Mouse (Mus musculus): ENCODE measurements around the gene Ddx25. TPM values are rescaled to one million over a fixed set of nuclear protein-coding genes. Genes with fewer than 3 reads are reported as not detected.

Gene Ddx25
- polyA plus RNA-seq, 1 experiment = not detected

DNA sequence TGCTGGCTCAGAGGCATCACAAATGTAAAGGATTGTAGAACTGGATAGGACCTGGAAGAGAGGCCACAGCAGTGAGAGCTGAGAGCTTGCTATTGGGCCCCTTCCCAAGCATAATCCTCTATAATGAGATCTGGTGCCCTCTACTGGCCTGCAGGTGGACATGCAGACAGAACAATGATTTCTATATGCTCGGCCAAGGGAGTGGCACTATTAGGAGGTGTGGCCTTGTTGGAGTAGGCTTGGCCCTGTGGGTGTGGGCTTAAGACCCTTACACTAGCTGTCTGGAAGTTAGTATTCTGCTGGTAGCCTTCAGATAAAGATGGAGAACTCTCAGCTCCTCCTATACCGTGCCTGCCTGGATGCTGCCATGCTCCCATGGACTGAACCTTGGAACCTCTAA, 23.2 kb downstream of the Ddx25 start:
- TF ChIP-seq POLR2A (IDR thresholded peaks at IDR 0.05; ENCODE audit: borderline replicate concordance, control insufficient read depth, low read depth, low read length) (no peak), CTCF (IDR thresholded peaks at IDR 0.05; ENCODE audit: control insufficient read depth, insufficient read depth, low read length) (peak; percentile 61)
- no peak overlapping the region for H3K27ac ChIP-seq (ENCODE audit: control insufficient read depth, insufficient read depth, low read depth, low read length, poor library complexity)
- no peaks in the 10 kb centered on the region for H3K4me1 ChIP-seq (ENCODE audit: control insufficient read depth, insufficient read depth, low read length)
- H3K4me3 ChIP-seq (replicated peaks; ENCODE audit: control insufficient read depth, low read depth, low read length) = no peak overlapping the region
- 24% methylated on average over 2 of the region's 2 CpGs for WGBS

DNA sequence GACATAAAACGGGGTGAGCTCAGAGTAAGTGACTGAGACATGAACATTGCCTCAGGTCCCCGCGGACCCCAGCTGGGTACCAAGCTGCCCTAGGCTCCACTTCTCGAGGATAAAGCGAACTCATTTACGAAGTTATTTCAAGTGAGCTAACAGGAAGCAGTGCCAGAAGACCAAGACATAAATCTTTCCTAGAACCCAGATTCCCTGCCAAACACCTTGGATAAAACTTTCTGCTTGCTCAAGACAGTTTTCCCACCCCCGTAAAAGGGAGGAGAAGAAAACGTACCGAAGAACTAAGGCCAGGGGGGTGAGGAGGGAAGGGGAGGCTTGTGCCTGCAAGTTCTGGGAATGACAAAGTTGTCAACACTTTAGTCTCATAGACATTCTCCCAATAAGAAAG, 25.1 kb downstream of the Ddx25 start:
- Histone ChIP-seq H3K4me1 (ENCODE audit: control insufficient read depth, insufficient read depth, low read length) (no peaks in the 10 kb centered on the region), H3K27ac (ENCODE audit: control insufficient read depth, insufficient read depth, low read depth, low read length, poor library complexity) (no peak overlapping the region), H3K4me3 (replicated peaks; ENCODE audit: control insufficient read depth, low read depth, low read length) (no peak overlapping the region)
- no peak for TF ChIP-seq POLR2A (IDR thresholded peaks at IDR 0.05; ENCODE audit: borderline replicate concordance, control insufficient read depth, low read depth, low read length)
- no peak for TF ChIP-seq CTCF (IDR thresholded peaks at IDR 0.05; ENCODE audit: control insufficient read depth, insufficient read depth, low read length)
- 66% methylated on average over 9 of the region's 9 CpGs for WGBS

GRCm38 (mm10) chr9:35529796-35530195, 28.5 kb downstream of the Ddx25 start:
- Histone ChIP-seq H3K4me1 (ENCODE audit: control insufficient read depth, insufficient read depth, low read length) (no peaks in the 10 kb centered on the region), H3K4me3 (replicated peaks; ENCODE audit: control insufficient read depth, low read depth, low read length) (no peak overlapping the region), H3K27ac (ENCODE audit: control insufficient read depth, insufficient read depth, low read depth, low read length, poor library complexity) (no peak overlapping the region)
- 33% methylated on average over 1 of the region's 1 CpGs for WGBS
- no peak for TF ChIP-seq POLR2A (IDR thresholded peaks at IDR 0.05; ENCODE audit: borderline replicate concordance, control insufficient read depth, low read depth, low read length)
- no peak for TF ChIP-seq CTCF (IDR thresholded peaks at IDR 0.05; ENCODE audit: control insufficient read depth, insufficient read depth, low read length)

DNA sequence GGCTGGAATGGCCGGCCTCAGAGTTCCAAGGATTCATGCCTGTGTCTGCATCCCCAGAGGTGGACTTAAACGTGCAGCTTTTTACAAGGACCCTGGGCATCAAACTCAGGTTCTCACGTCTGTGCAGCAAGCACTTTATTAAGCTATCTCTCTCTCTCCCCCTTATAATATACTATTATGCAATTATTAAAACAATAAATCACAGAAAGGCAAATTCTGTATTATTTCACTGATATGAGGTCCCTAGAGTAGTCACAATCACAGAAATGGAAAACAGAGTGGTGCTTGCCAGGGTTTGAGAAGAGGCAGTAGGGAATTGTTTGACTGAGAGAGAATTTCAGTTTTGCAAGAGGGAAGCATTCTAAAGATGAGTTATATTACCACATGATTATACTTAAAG, 29.2 kb downstream of the Ddx25 start:
- TF ChIP-seq CTCF (IDR thresholded peaks at IDR 0.05; ENCODE audit: control insufficient read depth, insufficient read depth, low read length) (no peak), POLR2A (IDR thresholded peaks at IDR 0.05; ENCODE audit: borderline replicate concordance, control insufficient read depth, low read depth, low read length) (no peak)
- WGBS = 57% methylated on average over 3 of the region's 3 CpGs
- Histone ChIP-seq H3K27ac (ENCODE audit: control insufficient read depth, insufficient read depth, low read depth, low read length, poor library complexity) (no peak overlapping the region), H3K4me1 (ENCODE audit: control insufficient read depth, insufficient read depth, low read length) (no peaks in the 10 kb centered on the region), H3K4me3 (replicated peaks; ENCODE audit: control insufficient read depth, low read depth, low read length) (no peak overlapping the region)

- Histone ChIP-seq H3K4me1 (ENCODE audit: control insufficient read depth, insufficient read depth, low read length) (no peaks in the 10 kb centered on the region), H3K4me3 (replicated peaks; ENCODE audit: control insufficient read depth, low read depth, low read length) (no peak overlapping the region), H3K27ac (ENCODE audit: control insufficient read depth, insufficient read depth, low read depth, low read length, poor library complexity) (no peak overlapping the region)
- WGBS = 16% methylated on average over 7 of the region's 7 CpGs
- TF ChIP-seq POLR2A (IDR thresholded peaks at IDR 0.05; ENCODE audit: borderline replicate concordance, control insufficient read depth, low read depth, low read length) (no peak), CTCF (IDR thresholded peaks at IDR 0.05; ENCODE audit: control insufficient read depth, insufficient read depth, low read length) (peak; percentile 77)
These were observed 34.4 kb downstream of the Ddx25 start for GRCm38 (mm10) chr9:35523941-35524411.

GRCm38 (mm10) chr9:35523541-35523940, 34.8 kb downstream of the Ddx25 start:
- Histone ChIP-seq H3K4me1 (ENCODE audit: control insufficient read depth, insufficient read depth, low read length) (no peaks in the 10 kb centered on the region), H3K27ac (ENCODE audit: control insufficient read depth, insufficient read depth, low read depth, low read length, poor library complexity) (no peak overlapping the region), H3K4me3 (replicated peaks; ENCODE audit: control insufficient read depth, low read depth, low read length) (no peak overlapping the region)
- no peak for TF ChIP-seq CTCF (IDR thresholded peaks at IDR 0.05; ENCODE audit: control insufficient read depth, insufficient read depth, low read length)
- no peak for TF ChIP-seq POLR2A (IDR thresholded peaks at IDR 0.05; ENCODE audit: borderline replicate concordance, control insufficient read depth, low read depth, low read length)
- 67% methylated on average over 5 of the region's 5 CpGs for WGBS

- Histone ChIP-seq H3K27ac (ENCODE audit: control insufficient read depth, insufficient read depth, low read depth, low read length, poor library complexity) (no peak overlapping the region), H3K4me1 (ENCODE audit: control insufficient read depth, insufficient read depth, low read length) (no peaks in the 10 kb centered on the region), H3K4me3 (replicated peaks; ENCODE audit: control insufficient read depth, low read depth, low read length) (no peak overlapping the region)
- WGBS = 46% methylated on average over 1 of the region's 1 CpGs
- no peak for TF ChIP-seq CTCF (IDR thresholded peaks at IDR 0.05; ENCODE audit: control insufficient read depth, insufficient read depth, low read length)
- no peak for TF ChIP-seq POLR2A (IDR thresholded peaks at IDR 0.05; ENCODE audit: borderline replicate concordance, control insufficient read depth, low read depth, low read length)
These were observed 35.4 kb downstream of the Ddx25 start for GRCm38 (mm10) chr9:35522821-35523515.

DNA sequence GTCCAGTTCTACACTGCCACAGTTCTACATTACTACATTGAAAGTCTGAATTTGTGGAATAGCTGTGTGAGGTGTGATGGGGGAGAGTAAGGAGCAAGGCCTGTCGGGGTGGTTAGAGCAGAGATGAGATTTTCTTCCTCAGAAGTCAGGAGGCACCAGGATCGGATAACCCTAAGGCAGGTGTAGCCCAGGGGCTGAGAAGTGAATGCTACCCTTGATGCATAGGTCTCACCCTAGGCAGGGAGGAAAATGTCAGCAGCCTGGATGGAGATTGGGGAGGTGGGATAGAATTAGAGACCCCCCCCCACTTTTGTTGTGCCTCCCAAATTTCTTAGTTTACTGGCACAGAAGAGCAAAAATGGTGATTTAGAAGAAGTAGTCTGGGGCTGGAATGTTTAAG, 36.1 kb downstream of the Ddx25 start:
- TF ChIP-seq POLR2A (IDR thresholded peaks at IDR 0.05; ENCODE audit: borderline replicate concordance, control insufficient read depth, low read depth, low read length) = no peak
- no peak for TF ChIP-seq CTCF (IDR thresholded peaks at IDR 0.05; ENCODE audit: control insufficient read depth, insufficient read depth, low read length)
- Histone ChIP-seq H3K4me1 (ENCODE audit: control insufficient read depth, insufficient read depth, low read length) (no peaks in the 10 kb centered on the region), H3K27ac (ENCODE audit: control insufficient read depth, insufficient read depth, low read depth, low read length, poor library complexity) (no peak overlapping the region), H3K4me3 (replicated peaks; ENCODE audit: control insufficient read depth, low read depth, low read length) (no peak overlapping the region)
- 86% methylated on average over 2 of the region's 2 CpGs for WGBS
